Mouse (Mus musculus) liver, postnatal 0 days (tissue): ENCODE data around the gene Gm20388.

Experiments used
- CTCF ChIP-seq: sonication (generic); IDR thresholded peaks from 2 replicates; pipeline ENCODE4 v1.5.1; 2016; ENCODE audit warnings: antibody characterized with exemption, low read depth
- EP300 ChIP-seq: IDR thresholded peaks from 2 replicates; pipeline ENCODE4 v1.6.1; 2016; ENCODE audit warnings: antibody characterized with exemption, low read depth, mild to moderate bottlenecking

GRCm38 (mm10) chr8:122441326-122441725 is 2530.7 kb downstream of the Gm20388 start:
- TF ChIP-seq EP300 (no peak), CTCF (no peak)
